Mouse (Mus musculus) midbrain, embryonic 10.5 days (tissue): ENCODE results near the gene Pdzd7. TPM values are rescaled to one million over a fixed set of nuclear protein-coding genes. Genes with fewer than 3 reads are reported as not detected.
A peak's percentile ranks its signal among the peaks of the same experiment; 100 is the strongest.

Experiments used
- DNase-seq: peaks from one replicate; pipeline ENCODE4 v3.0.0-alpha.2; 2017; ENCODE audit warnings: low spot score
- H3K27ac ChIP-seq: fragments of 300-500 bp; sonication (generic); replicated peaks from 2 replicates; pipeline ENCODE4 v1.5.1; 2016; ENCODE audit warnings: mild to moderate bottlenecking
- H3K27me3 ChIP-seq: fragments of 300-500 bp; sonication (generic); 2 replicates; pipeline ENCODE4 v1.6.1; 2016; ENCODE audit warnings: low read depth, mild to moderate bottlenecking; ENCODE audit not compliant: poor library complexity, severe bottlenecking
- H3K36me3 ChIP-seq: fragments of 300-500 bp; sonication (generic); 2 replicates; pipeline ENCODE4 v1.6.1; 2016; ENCODE audit warnings: mild to moderate bottlenecking, moderate library complexity
- H3K4me1 ChIP-seq: fragments of 300-500 bp; sonication (generic); 2 replicates; pipeline ENCODE4 v1.6.1; 2016
- H3K4me3 ChIP-seq: fragments of 300-500 bp; sonication (generic); 2 replicates; pipeline ENCODE4 v1.5.1; 2016; ENCODE audit warnings: mild to moderate bottlenecking, moderate library complexity
- H3K9me3 ChIP-seq: fragments of 300-500 bp; sonication (generic); replicated peaks from 2 replicates; pipeline ENCODE4 v1.6.1; 2016; ENCODE audit warnings: mild to moderate bottlenecking
- WGBS: fragments of 180-500 bp; shearing (Covaris S2); methylation state at CpG from one replicate; pipeline ENCODE4 v1.1.7; 2016; 5-methylcytosine and 5-hydroxymethylcytosine counted together
- polyA plus RNA-seq: library from polyadenylated mRNA; unstranded; fragments of >200 nt; fragmentation: Nextera tagmentation; extraction: Ambion mirVana; gene quantifications from 2 replicates; pipeline ENCODE4 v1.2.1, GENCODE M21; 2016

Gene Pdzd7
- polyA plus RNA-seq, 1 experiment from 2014 or later = 0.19 TPM

- H3K4me1 ChIP-seq = peaks cover 55% of the 10 kb centered on the region
- 88% methylated on average over 8 of the region's 8 CpGs for WGBS
These were observed 33.3 kb downstream of the Pdzd7 start for GRCm38 (mm10) chr19:45012219-45012618.

GRCm38 (mm10) chr19:45010646-45011045, 34.9 kb downstream of the Pdzd7 start:
- H3K36me3 ChIP-seq = peaks cover 52% of the 10 kb centered on the region

More at GRCm38 (mm10) chr19:45012219-45012618, 33.3 kb downstream of the Pdzd7 start:
- Histone ChIP-seq H3K27ac (no peak overlapping the region), H3K27me3 (no peaks in the 10 kb centered on the region), H3K36me3 (peaks cover 52% of the 10 kb centered on the region), H3K4me3 (no peak overlapping the region), H3K9me3 (no peaks in the 10 kb centered on the region)
- no peak for DNase-seq

GRCm38 (mm10) chr19:45007425-45008191, 37.9 kb downstream of the Pdzd7 start:
- Histone ChIP-seq H3K4me1 (peaks cover 33% of the 10 kb centered on the region), H3K36me3 (peaks cover 74% of the 10 kb centered on the region), H3K27me3 (no peaks in the 10 kb centered on the region), H3K9me3 (no peaks in the 10 kb centered on the region), H3K27ac (peak overlapping the region; percentile 86), H3K4me3 (peak overlapping the region; percentile 78)
- DNase-seq = no peak
- WGBS = 94% methylated on average over 20 of the region's 20 CpGs

More at GRCm38 (mm10) chr19:45010646-45011045, 34.9 kb downstream of the Pdzd7 start:
- Histone ChIP-seq H3K27ac (no peak overlapping the region), H3K4me1 (peaks cover 47% of the 10 kb centered on the region), H3K9me3 (no peaks in the 10 kb centered on the region), H3K4me3 (no peak overlapping the region), H3K27me3 (no peaks in the 10 kb centered on the region)
- whole genome bisulfite sequencing = 93% methylated on average over 4 of the region's 4 CpGs
- no peak for DNase-seq

DNA sequence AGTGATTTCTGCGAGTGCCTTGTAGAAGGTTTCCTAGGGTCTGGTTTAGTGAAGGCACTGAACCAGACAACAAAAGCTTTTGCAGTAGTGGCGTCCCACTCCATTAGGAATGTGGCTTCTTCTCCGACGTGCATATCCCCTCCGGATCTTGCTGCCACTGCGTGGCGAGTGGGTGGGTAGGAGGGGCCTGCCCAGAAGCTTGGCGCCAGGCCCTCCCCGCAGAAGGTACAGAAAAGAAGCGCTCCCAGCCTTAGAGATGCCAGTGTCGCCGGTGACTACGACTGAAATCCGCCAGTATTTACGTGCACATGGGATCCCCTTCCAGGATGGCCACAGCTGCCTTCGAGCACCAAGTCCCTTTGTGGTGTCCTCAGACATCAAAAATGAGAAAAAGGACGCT, 38.5 kb downstream of the Pdzd7 start:
- peaks cover 35% of the 10 kb centered on the region for H3K4me1 ChIP-seq
- DNase-seq = no peak
- H3K36me3 ChIP-seq = peaks cover 74% of the 10 kb centered on the region
- H3K9me3 ChIP-seq = no peaks in the 10 kb centered on the region
- H3K27ac ChIP-seq = peak overlapping the region; percentile 86
- 50% methylated on average over 17 of the region's 17 CpGs for WGBS
- H3K4me3 ChIP-seq = peak overlapping the region; percentile 78
- H3K27me3 ChIP-seq = no peaks in the 10 kb centered on the region

GRCm38 (mm10) chr19:45005957-45006712, 39.4 kb downstream of the Pdzd7 start, which contains the start of gene Mrpl43:
Gene Mrpl43, minus strand, starts transcription at chr19:45006442.
- DNase-seq = peak; percentile 95
- peak within 1 kb of the TSS; percentile 86 for H3K27ac ChIP-seq
- H3K36me3 ChIP-seq = peaks cover 74% of the 10 kb centered on the region
- peak within 1 kb of the TSS; percentile 78 for H3K4me3 ChIP-seq
- H3K4me1 ChIP-seq = peaks cover 41% of the 10 kb centered on the region
- no peaks in the 10 kb centered on the region for H3K9me3 ChIP-seq
- WGBS = under 1% methylated on average over 82 of the region's 82 CpGs
- H3K27me3 ChIP-seq = no peaks in the 10 kb centered on the region

DNA sequence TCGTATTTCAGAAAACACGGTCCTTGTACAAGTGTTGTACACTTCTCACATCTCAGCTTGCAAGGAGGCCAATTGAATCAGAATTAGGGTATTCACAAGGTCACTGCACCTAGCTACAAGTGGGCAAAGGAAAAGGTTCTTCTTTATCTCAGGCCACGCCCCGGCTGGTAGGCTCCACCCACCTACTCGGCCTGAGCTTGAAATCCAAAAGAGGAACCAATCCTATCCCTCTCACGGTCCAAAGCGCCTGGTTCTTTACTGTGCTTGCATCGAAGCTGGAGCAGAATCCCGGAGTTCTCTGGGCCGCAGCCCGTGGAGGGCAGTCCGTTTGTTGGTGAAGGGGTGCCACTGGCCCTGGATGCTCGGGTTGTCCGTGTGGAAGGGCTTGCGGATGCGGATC, 40.1 kb downstream of the Pdzd7 start, which contains the start of gene Twnk:
Twnk (plus strand) TSS at position 220 of the 400 bp plus-strand sequence.
- Histone ChIP-seq H3K27ac (peak within 1 kb of the TSS; percentile 86), H3K36me3 (peaks cover 74% of the 10 kb centered on the region), H3K27me3 (no peaks in the 10 kb centered on the region), H3K9me3 (no peaks in the 10 kb centered on the region), H3K4me3 (peak within 1 kb of the TSS; percentile 78), H3K4me1 (peaks cover 41% of the 10 kb centered on the region)
- no peak for DNase-seq
- 12% methylated on average over 16 of the region's 16 CpGs for WGBS

DNA sequence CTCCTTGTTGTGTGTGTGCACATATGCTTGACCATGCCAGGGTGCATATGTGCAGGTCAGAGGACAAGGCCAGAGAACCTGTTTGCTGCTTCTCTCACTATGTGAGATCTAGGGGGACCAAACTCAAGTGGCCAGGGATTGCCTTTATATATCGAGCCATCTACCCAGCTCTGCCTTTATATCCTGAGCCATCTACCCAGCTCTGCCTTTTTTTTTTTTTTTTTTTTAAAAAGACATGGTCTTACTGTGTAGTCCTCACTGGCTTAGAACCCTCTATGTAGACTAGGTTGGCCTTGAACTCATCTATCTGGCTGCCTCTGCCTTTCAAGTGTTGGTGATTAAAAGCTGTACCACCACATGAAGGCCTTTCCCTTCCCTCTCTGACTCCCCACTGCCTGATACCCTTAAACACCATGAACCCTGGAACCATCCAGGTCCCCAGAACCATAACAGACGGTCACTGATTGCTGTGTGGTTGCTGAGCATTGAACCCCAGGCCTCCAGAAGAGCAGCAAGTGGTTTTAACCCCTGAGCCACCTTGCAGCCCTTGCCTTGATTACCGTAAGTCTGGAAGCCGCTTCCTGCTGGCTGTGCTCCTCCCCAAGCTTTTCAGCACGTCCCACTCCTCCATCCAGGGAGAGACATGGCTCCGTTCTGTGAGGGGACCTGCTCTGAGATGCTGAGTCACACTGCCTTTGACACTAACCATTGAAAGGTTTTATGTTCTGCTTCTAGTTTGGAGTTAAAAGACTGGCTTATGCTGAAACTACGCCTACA, 41.6 kb downstream of the Pdzd7 start:
- H3K27me3 ChIP-seq = no peaks in the 10 kb centered on the region
- 89% methylated on average over 7 of the region's 7 CpGs for WGBS
- H3K36me3 ChIP-seq = peaks cover 74% of the 10 kb centered on the region
- H3K27ac ChIP-seq = no peak overlapping the region
- H3K9me3 ChIP-seq = no peaks in the 10 kb centered on the region
- no peak overlapping the region for H3K4me3 ChIP-seq
- peaks cover 38% of the 10 kb centered on the region for H3K4me1 ChIP-seq
- no peak for DNase-seq

GRCm38 (mm10) chr19:45002301-45002700, 43.2 kb downstream of the Pdzd7 start:
- Histone ChIP-seq H3K27ac (no peak overlapping the region), H3K27me3 (no peaks in the 10 kb centered on the region), H3K4me3 (no peak overlapping the region), H3K4me1 (peaks cover 27% of the 10 kb centered on the region), H3K36me3 (peaks cover 75% of the 10 kb centered on the region), H3K9me3 (no peaks in the 10 kb centered on the region)
- 70% methylated on average over 3 of the region's 3 CpGs for whole genome bisulfite sequencing
- no peak for DNase-seq

- peaks cover 11% of the 10 kb centered on the region; the same call in 1 of the 2 replicates for H3K4me1 ChIP-seq
- H3K27me3 ChIP-seq = no peaks in the 10 kb centered on the region
- no peak overlapping the region for H3K27ac ChIP-seq
- no peak overlapping the region for H3K4me3 ChIP-seq
- no peak for DNase-seq
- no peaks in the 10 kb centered on the region for H3K9me3 ChIP-seq
- peaks cover 85% of the 10 kb centered on the region for H3K36me3 ChIP-seq
- WGBS = 88% methylated on average over 8 of the region's 8 CpGs
These were observed 45.9 kb downstream of the Pdzd7 start for GRCm38 (mm10) chr19:44999647-45000046.

GRCm38 (mm10) chr19:44997786-44998185, 47.7 kb downstream of the Pdzd7 start:
- Histone ChIP-seq H3K4me3 (no peak overlapping the region), H3K27ac (no peak overlapping the region), H3K36me3 (peaks cover 71% of the 10 kb centered on the region), H3K4me1 (peaks cover 11% of the 10 kb centered on the region; the same call in 1 of the 2 replicates), H3K27me3 (no peaks in the 10 kb centered on the region), H3K9me3 (no peaks in the 10 kb centered on the region)
- DNase-seq = no peak
- 92% methylated on average over 11 of the region's 11 CpGs for WGBS

- WGBS = 68% methylated on average over 7 of the region's 7 CpGs
- DNase-seq = no peak
- H3K27me3 ChIP-seq = peaks cover 27% of the 10 kb centered on the region
- H3K4me1 ChIP-seq = peaks cover 49% of the 10 kb centered on the region
- peaks cover 30% of the 10 kb centered on the region for H3K36me3 ChIP-seq
- no peak overlapping the region for H3K27ac ChIP-seq
- H3K4me3 ChIP-seq = no peak overlapping the region
- H3K9me3 ChIP-seq = no peaks in the 10 kb centered on the region
These were observed 52.8 kb downstream of the Pdzd7 start for GRCm38 (mm10) chr19:44992712-44993111.

- WGBS = 68% methylated on average over 7 of the region's 7 CpGs
- H3K36me3 ChIP-seq = peaks cover 25% of the 10 kb centered on the region
- no peak overlapping the region for H3K4me3 ChIP-seq
- peaks cover 50% of the 10 kb centered on the region for H3K4me1 ChIP-seq
- H3K9me3 ChIP-seq = no peaks in the 10 kb centered on the region
- no peak for DNase-seq
- H3K27me3 ChIP-seq = peaks cover 32% of the 10 kb centered on the region
- no peak overlapping the region for H3K27ac ChIP-seq
These were observed 53.3 kb downstream of the Pdzd7 start for GRCm38 (mm10) chr19:44992246-44992645.
